Comparison of ENCODE assay signal across 10 mouse cellular contexts in genomic region chr5:9627220-9627619, GRCm38 (mm10).
DNase-seq lines count a peak whose midpoint lies in the region; ATAC-seq and TF ChIP-seq lines count a peak whose summit lies in the region.
"Had no signal": no experiment of that assay in that cellular context is flagged by ENCODE, and none has a peak within 500 bp of the region (broad histone marks: within the 10 kb centered on the region; RNA-seq: fewer than 3 reads in every experiment).

No protein-coding gene starts in this region.

- WGBS in midbrain, postnatal 0 days, result 63% methylated on average over 2 of the region's 2 CpGs
- 75% methylated on average over 2 of the region's 2 CpGs for WGBS in midbrain, embryonic 10.5 days

- no peaks in the 10 kb centered on the region for H3K27me3 ChIP-seq in midbrain, postnatal 0 days (ENCODE audit: insufficient read depth, low read length)
- H3K27me3 ChIP-seq in midbrain, embryonic 10.5 days (ENCODE audit: low read depth, poor library complexity, severe bottlenecking), result no peaks in the 10 kb centered on the region

- no peaks in the 10 kb centered on the region for H3K9me3 ChIP-seq in midbrain, postnatal 0 days (ENCODE audit: low read length)
- H3K9me3 ChIP-seq in midbrain, embryonic 10.5 days (replicated peaks), result no peaks in the 10 kb centered on the region

- no peak overlapping the region for H3K4me2 ChIP-seq in midbrain, postnatal 0 days (ENCODE audit: low read depth, low read length, poor library complexity, severe bottlenecking)

- H3K27ac ChIP-seq in midbrain, postnatal 0 days (ENCODE audit: low read depth, low read length), result no peak overlapping the region
- no peak overlapping the region for H3K27ac ChIP-seq in midbrain, embryonic 10.5 days (replicated peaks)

- no peaks in the 10 kb centered on the region for H3K4me1 ChIP-seq in midbrain, postnatal 0 days (ENCODE audit: insufficient read depth, low read length)
- peaks cover 8% of the 10 kb centered on the region for H3K4me1 ChIP-seq in midbrain, embryonic 10.5 days

- H3K9ac ChIP-seq in midbrain, postnatal 0 days (replicated peaks; ENCODE audit: low read length, poor library complexity, severe bottlenecking), result no peak overlapping the region

- H3K36me3 ChIP-seq in midbrain, postnatal 0 days (ENCODE audit: insufficient read depth, low read length), result no peaks in the 10 kb centered on the region
- H3K36me3 ChIP-seq in midbrain, embryonic 10.5 days, result no peaks in the 10 kb centered on the region

- intact Hi-C loops in heart, postnatal 36 days (cut with DNase I), result no loop called here

- ATAC-seq in cerebellum, adult (ENCODE audit: insufficient number of reproducible peaks, low FRiP score, low TSS enrichment), result 0 out of 2 replicates have a peak, but pooled peaks have one; percentile 52
- no peak for ATAC-seq in midbrain, postnatal 0 days (ENCODE audit: low FRiP score)
- ATAC-seq in erythroblast, adult 5-6 weeks (replicated peaks; ENCODE audit: low FRiP score, poor library complexity, severe bottlenecking), result no peak

- no peak for TF ChIP-seq CTCF in midbrain, postnatal 0 days (IDR thresholded peaks at IDR 0.05)

- DNase-seq in cerebellum, adult 8-10 months, result no peak
- peak; percentile 70 for DNase-seq in midbrain, postnatal 0 days (ENCODE audit: low spot score)
- no peak for DNase-seq in midbrain, embryonic 10.5 days (ENCODE audit: low spot score)
- peak; percentile 23 to 25 for DNase-seq in heart, postnatal 36 days
- DNase-seq in ovary, postnatal 36 days (ENCODE audit: low spot score), result peak; percentile 25
- no peak for DNase-seq in right cerebral cortex, postnatal 10 days (ENCODE audit: low spot score in 2 of 2)
- DNase-seq: embryo, embryonic 11 days; layer of hippocampus, adult 9-11 months had no signal

- no peak overlapping the region for H3K4me3 ChIP-seq in midbrain, postnatal 0 days (ENCODE audit: low read depth, low read length)
- no peak overlapping the region for H3K4me3 ChIP-seq in midbrain, embryonic 10.5 days

Comparison
In these comparisons a context has a peak if more than half of its experiments do, and no peak if none do; other contexts are left out.
1. DNase-seq: peak in midbrain, postnatal 0 days (single experiment), heart, postnatal 36 days (2 of 2) and ovary, postnatal 36 days (single experiment); none in cerebellum, adult 8-10 months (single experiment), midbrain, embryonic 10.5 days (single experiment) and right cerebral cortex, postnatal 10 days (0 of 2).